Mouse (Mus musculus) lung, postnatal 0 days (tissue): ENCODE measurements at regions not wholly inside any gene's neighbourhood (a gene's known extent, or its start where the extent isn't known, plus 50 kb on each side); places are given as distances from the start of the nearest gene placed in this dataset.

Experiments
- CTCF ChIP-seq: IDR thresholded peaks from 2 replicates; pipeline ENCODE4 v1.5.1; 2016; ENCODE audit warnings: antibody characterized with exemption, mild to moderate bottlenecking
- EP300 ChIP-seq: IDR thresholded peaks from 2 replicates; pipeline ENCODE4 v1.6.1; 2016; ENCODE audit warnings: antibody characterized with exemption, mild to moderate bottlenecking, control low read depth

DNA sequence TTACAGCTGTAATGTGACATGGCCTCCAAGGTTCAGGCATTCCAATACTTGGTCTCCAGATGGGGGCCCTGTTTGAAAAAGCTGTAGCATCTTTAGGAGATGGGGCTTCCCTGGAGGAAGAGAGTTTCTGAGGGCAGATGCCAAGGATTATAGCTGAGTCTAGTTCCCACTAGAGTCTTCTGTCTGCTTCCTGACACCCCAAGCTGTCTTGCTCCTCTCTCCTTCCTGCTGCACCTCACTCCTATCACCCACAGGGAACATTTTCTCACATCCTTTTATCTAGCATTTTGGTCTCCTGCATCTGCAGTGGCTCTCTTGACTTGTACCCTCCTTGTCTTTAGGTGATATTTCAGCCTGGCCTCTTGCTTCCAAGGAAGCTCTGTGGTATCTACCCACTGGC is 147.3 kb downstream of the Fndc1 start:
- TF ChIP-seq CTCF (no peak), EP300 (no peak)
